Mouse (Mus musculus) bone marrow macrophage, adult 2 months (primary cell): ENCODE results near the gene Trub1. TPM values are rescaled to one million over a fixed set of nuclear protein-coding genes. Genes with fewer than 3 reads are reported as not detected.

Source experiments
- H3K27ac ChIP-seq: 2 replicates; pipeline ENCODE4 v1.5.1; 2012; ENCODE audit warnings: low read depth, low read length; ENCODE audit not compliant: insufficient read depth
- H3K4me1 ChIP-seq: 2 replicates; pipeline ENCODE4 v1.6.1; 2012; ENCODE audit warnings: low read length; ENCODE audit not compliant: control insufficient read depth, insufficient read depth
- H3K4me3 ChIP-seq: 2 replicates; pipeline ENCODE4 v1.5.1; 2012; ENCODE audit warnings: mild to moderate bottlenecking, low read length, moderate library complexity; ENCODE audit not compliant: insufficient read depth
- CTCF ChIP-seq: IDR thresholded peaks from 2 replicates; pipeline ENCODE4 v1.5.1; 2012; ENCODE audit warnings: low read depth, mild to moderate bottlenecking, low read length, moderate library complexity
- POLR2A ChIP-seq: IDR thresholded peaks from 2 replicates; pipeline ENCODE4 v1.6.1; 2012; ENCODE audit warnings: mild to moderate bottlenecking, low read depth, low read length, borderline replicate concordance
- polyA plus RNA-seq: library from polyadenylated mRNA; stranded (reverse); fragments of >200 nt; gene quantifications from 2 replicates; pipeline ENCODE4 v1.2.4, GENCODE M21; 2012; ENCODE audit not compliant: missing spikeins, insufficient read depth, insufficient read length

Gene Trub1
- polyA plus RNA-seq, 1 experiment = 4.8 TPM

GRCm38 (mm10) chr19:57437042-57437441, 15.7 kb upstream of the Trub1 start:
- no peak for TF ChIP-seq CTCF
- no peak for TF ChIP-seq POLR2A
- Histone ChIP-seq H3K4me3 (no peak overlapping the region), H3K4me1 (no peaks in the 10 kb centered on the region), H3K27ac (no peak overlapping the region)

GRCm38 (mm10) chr19:57439296-57439695, 13.4 kb upstream of the Trub1 start:
- no peak for TF ChIP-seq CTCF
- TF ChIP-seq POLR2A = no peak
- H3K4me1 ChIP-seq = no peaks in the 10 kb centered on the region
- no peak overlapping the region for H3K4me3 ChIP-seq
- no peak overlapping the region for H3K27ac ChIP-seq

GRCm38 (mm10) chr19:57441501-57441900, 11.2 kb upstream of the Trub1 start:
- TF ChIP-seq CTCF (no peak), POLR2A (no peak)
- Histone ChIP-seq H3K4me3 (no peak overlapping the region), H3K27ac (no peak overlapping the region), H3K4me1 (no peaks in the 10 kb centered on the region)

- Histone ChIP-seq H3K4me3 (no peak overlapping the region), H3K27ac (no peak overlapping the region), H3K4me1 (no peaks in the 10 kb centered on the region)
- TF ChIP-seq POLR2A = no peak
- TF ChIP-seq CTCF = no peak
Observed at GRCm38 (mm10) chr19:57442936-57443657, 9.6 kb upstream of the Trub1 start.

- Histone ChIP-seq H3K4me1 (no peaks in the 10 kb centered on the region), H3K27ac (no peak overlapping the region), H3K4me3 (no peak overlapping the region)
- TF ChIP-seq CTCF = no peak
- TF ChIP-seq POLR2A = no peak
Observed at GRCm38 (mm10) chr19:57445049-57445448, 7.7 kb upstream of the Trub1 start.

GRCm38 (mm10) chr19:57450849-57451248, 1.9 kb upstream of the Trub1 start:
- Histone ChIP-seq H3K4me3 (no peak overlapping the region), H3K27ac (no peak overlapping the region), H3K4me1 (peaks cover 5% of the 10 kb centered on the region; the same call in 1 of the 2 replicates)
- TF ChIP-seq CTCF (no peak), POLR2A (no peak)

- H3K27ac ChIP-seq = no peak overlapping the region
- TF ChIP-seq CTCF = no peak
- TF ChIP-seq POLR2A = no peak
- H3K4me3 ChIP-seq = no peak overlapping the region
- peaks cover 5% of the 10 kb centered on the region; the same call in 1 of the 2 replicates for H3K4me1 ChIP-seq
Observed at GRCm38 (mm10) chr19:57451762-57452161, 950 bp upstream of the Trub1 start.

- peak overlapping the region; percentile 3; the same call in 1 of the 2 replicates for H3K27ac ChIP-seq
Observed at GRCm38 (mm10) chr19:57453218-57453600, 497 bp downstream of the Trub1 start.

GRCm38 (mm10) chr19:57455286-57455960, 2.7 kb downstream of the Trub1 start:
- Histone ChIP-seq H3K27ac (no peak overlapping the region), H3K4me3 (no peak overlapping the region), H3K4me1 (peaks cover 5% of the 10 kb centered on the region; the same call in 1 of the 2 replicates)
- TF ChIP-seq CTCF (no peak), POLR2A (no peak)

More at GRCm38 (mm10) chr19:57453218-57453600, 497 bp downstream of the Trub1 start:
- Histone ChIP-seq H3K4me1 (peaks cover 5% of the 10 kb centered on the region; the same call in 1 of the 2 replicates), H3K4me3 (peak overlapping the region; percentile 92)
- TF ChIP-seq POLR2A (no peak), CTCF (no peak)

GRCm38 (mm10) chr19:57457075-57457474, 4.4 kb downstream of the Trub1 start:
- no peak overlapping the region for H3K4me3 ChIP-seq
- H3K4me1 ChIP-seq = peaks cover 5% of the 10 kb centered on the region; the same call in 1 of the 2 replicates
- no peak overlapping the region for H3K27ac ChIP-seq
- TF ChIP-seq POLR2A = no peak
- TF ChIP-seq CTCF = peak; percentile 24; the same call in 1 of the 2 replicates
